Mouse (Mus musculus): ENCODE results near the gene Yars. TPM values are rescaled to one million over a fixed set of nuclear protein-coding genes. Genes with fewer than 3 reads are reported as not detected.
"Not testable (repeated sequence)": the region's sequence is repeated elsewhere in the genome, so short reads cannot be mapped to it uniquely, and the experiment has no call there.

Yars gene
- total RNA-seq, 2 experiments from 2014 or later: 113 to 121 TPM

DNA sequence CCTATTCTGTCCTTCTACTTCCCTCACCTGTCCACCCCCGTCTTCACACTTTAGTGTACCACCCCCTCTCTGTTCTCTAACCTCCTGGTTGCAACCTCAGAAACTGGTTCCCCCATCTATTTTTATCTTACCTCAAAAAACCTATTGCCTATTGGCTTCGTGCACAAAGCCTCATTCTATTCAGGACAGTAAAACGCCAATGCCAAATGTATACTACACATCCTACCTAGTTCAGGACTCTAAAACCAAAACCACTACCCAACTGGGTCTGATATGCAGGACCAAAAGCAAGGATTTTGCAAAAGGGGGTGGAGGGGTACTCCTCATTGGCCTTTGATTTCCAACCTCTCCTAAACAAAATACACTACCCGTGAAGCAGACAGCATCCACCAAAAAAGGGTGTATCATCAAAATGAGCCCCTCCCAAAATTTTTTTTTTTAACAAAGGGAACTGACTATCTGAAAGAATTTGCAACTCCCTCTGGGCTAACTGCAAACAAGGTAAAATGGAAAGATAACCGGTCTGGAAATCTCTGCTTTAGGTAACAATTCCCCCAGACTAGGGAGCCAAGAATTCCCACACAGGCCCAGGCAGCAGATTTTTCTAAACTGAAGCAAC, 1.4 kb upstream of the Yars start:
- intact Hi-C loops (cut with DNase I): no loop called here
- DNase-seq: no peak

DNA sequence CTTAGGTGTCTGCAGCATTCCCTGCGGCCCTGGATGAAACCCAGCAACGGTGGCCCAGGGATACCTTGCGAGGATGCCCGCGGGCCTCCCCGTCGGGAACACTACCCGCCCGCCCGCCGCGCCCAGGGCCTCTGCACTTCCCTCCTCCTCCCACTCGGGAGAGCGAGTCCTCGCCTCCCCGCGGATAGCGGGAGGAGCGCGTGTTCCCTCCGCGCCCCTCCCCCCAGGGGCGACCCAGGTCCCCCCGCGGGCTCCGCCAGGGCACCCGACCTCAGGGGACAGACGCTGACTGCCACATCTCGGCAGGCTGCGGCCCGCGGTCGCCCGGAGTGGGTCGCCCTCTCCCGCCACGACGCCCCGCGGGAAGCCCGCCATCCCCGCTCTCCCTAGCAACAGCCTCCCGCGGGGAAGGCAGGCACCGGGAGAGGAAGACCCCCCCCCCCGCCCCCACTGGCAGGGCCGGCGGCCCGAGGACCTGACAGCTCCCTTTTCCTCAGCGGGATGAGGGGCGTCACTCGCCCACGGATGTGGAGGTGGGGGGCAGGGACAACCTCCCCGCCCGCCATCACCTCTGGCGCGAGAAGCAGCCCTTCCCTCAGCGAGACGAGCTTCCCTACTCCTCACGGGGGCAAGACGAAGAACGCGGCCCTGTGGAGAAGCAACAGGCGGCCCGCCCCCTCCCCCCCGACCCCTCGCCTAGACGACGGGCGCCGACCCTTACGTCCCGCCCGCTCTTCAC, 588 bp upstream of the Yars start:
- intact Hi-C loops (cut with DNase I): no loop called here
- no peak for DNase-seq

DNA sequence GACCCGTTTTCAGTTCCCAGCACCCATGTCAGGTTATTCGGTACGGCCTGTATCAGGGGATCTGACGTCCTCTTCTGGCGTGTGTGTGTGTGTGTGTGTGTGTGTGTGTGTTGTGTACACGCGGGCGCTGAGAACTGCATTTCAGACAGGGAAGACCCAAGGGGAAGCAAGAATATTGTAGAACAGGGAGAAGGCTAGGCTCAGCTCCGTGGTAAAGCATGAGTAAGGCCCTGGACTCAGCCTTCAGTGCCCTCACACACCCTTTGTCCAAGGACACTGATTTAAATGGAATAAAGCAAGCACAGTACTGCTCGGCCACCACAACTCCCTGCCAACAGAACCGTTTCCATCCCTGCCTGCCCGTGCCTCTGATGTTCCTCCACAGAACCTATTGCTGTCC, 978 bp downstream of the Yars start:
- intact Hi-C loops (cut with DNase I): no loop called here

DNA sequence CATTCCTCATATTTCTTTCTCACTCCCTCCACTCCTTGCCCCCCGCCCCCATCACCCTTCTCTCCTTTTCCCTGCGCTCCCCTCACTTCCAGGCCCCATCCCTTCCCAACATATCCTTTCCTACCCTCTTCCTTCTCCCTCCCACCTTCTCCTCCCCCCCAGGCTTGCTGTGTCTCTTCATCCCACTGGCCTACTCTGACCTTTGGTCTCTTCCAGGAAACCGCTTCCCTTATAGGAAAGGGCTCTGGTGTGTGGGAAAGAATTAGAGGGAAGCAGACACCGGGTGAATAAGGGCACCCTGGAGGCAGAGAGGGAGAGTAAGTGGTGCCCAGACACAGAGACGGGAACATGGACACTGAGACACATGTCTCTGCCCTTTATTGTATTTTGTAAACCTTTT, 2.1 kb downstream of the Yars start:
- DNase-seq: no peak
- intact Hi-C loops (cut with DNase I): no loop called here

More for the DNA sequence above, 978 bp downstream of the Yars start:
- no peak for DNase-seq

DNA sequence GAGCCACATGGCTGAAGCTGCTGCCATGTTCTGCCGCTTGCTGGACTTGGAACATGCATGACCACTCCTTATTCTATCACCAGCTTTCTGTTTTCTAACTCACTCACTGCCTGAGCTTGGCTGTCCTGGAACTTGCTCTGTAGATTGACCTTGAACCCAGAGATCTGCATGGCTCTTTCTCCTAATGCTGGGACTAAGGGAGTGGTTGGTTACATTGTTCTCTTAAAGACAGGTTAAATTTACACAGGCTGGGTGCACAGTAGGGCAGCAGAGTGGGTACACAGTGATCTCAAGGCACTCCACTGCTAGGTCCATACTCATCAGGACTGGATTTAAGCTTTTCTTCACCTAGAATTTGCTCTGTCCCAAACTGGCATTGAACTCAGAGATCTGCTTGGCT, 4.7 kb downstream of the Yars start:
- intact Hi-C loops (cut with DNase I): no loop called here
- no peak for DNase-seq

DNA sequence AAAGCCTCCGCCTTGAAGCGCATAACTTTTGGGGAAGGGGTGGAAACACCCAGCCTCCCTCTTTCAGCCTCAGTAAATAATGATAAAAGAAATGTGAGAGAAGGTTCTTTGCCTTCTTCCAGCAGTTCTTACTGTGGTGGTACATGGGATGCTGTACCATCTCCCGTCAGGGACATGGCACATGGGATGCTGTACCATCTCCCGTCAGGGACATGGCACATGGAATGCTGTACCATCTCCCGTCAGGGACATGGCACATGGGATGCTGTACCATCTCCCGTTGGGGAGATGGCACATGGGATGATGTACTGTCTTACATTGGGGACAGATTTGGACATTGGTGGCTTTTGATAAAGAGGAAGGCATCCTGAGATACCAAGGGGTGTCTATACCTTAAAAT, 8.0 kb downstream of the Yars start:
- intact Hi-C loops (cut with DNase I): no loop called here
- no peak for DNase-seq

DNA sequence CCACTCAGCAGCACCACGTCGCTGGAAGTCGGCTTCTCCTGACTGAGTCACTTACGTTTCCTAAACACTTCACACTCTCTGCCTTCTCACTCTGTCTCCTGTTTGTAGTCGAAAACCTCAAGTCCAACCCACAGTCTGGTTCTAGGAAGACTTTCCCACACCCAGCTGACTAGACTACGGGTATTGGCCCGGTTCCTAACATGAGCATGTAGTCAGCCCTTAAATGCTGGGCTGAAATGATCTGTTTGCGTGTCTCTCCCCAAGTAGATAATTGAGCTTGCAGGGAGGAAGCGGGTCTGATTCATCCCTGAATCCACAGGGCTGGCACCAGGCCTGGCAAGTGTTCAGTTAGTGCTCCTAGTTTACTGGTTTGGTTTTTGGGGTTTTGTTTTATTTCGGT, 15.1 kb downstream of the Yars start:
- no peak for DNase-seq
- intact Hi-C loops (cut with DNase I): loop anchor here (5.0 kb wide), 1 partner anchor 253 kb away; no protein-coding TSS in a partner anchor

DNA sequence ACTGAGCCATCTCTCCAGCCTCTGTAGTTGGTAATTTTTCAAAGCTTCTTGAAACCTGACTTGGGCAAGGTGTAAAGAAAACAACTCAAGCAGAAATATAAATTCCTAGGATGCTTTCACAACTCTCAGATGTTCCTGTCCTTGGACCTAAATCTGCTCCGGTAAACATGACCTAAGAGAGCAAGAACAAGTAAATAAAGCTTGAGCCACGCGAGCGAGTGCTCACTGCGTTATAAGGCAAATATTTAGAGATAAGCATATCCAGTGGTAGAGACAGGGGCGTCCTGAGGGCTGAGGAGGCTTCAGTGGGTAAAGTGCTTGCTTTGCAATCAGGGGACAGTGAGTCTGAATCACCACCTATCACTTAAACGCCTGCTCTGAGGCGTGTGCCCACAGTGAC, 17.2 kb downstream of the Yars start:
- intact Hi-C loops (cut with DNase I): no loop called here
- no peak for DNase-seq

DNA sequence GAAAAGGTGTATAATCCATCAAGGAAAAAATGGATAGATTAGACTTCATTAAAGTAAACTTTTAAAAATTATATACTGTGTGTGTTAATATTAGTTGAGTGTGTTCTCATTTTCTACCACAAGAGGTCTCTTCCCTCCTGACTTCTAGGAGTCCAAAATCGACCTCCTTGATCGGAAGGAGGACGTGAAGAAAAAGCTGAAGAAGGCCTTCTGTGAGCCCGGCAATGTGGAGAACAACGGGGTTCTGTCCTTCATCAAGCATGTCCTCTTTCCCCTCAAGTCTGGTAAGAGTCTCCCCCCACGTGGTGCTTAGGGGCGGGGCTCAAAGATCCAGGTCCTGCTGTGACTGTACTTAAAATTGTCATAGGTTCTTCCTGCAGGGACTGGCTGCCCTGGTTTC, 19.9 kb downstream of the Yars start:
- intact Hi-C loops (cut with DNase I): no loop called here

DNA sequence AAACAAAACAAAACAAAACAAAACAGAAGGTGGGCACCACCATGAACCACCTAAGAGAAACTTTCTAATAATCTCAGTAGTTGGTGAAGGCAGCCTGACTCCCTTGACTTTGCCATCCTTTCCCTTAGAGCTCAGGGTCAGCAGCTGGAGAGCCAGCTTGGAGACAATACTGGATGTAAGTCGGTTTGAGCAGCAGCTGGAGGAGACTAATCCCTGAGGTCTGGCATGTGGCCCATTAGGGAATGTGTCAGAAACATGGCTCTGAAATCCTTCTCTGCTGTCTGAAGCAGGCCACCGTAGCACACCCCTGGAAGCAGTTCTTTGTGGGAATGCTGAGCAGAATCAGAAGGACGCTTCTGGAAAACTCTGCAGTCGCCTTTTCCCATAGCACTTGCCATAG, 21.9 kb downstream of the Yars start:
- no peak for DNase-seq
- intact Hi-C loops (cut with DNase I): loop anchor here (5.0 kb wide), 1 partner anchor 61 kb away; no protein-coding TSS in a partner anchor

More for the DNA sequence above, 19.9 kb downstream of the Yars start:
- DNase-seq: no peak

DNA sequence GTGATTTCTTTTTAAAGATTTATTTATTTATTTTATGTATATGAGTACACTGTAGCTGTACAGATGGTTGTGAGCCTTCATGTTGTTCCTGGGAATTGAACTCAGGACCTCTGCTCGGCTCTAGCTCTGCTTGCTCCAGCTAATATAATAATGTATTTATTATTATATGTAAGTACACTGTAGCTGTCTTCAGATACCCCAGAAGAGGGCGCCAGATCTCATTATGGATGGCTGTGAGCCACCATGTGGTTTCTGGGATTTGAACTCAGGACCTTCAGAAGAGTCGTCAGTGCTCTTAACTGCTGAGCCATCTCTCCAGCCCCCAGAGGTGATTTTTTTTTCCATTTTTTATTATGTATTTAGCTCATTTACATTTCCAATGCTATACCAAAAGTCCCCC, 22.9 kb downstream of the Yars start:
- intact Hi-C loops (cut with DNase I): loop anchor here (5.0 kb wide), 1 partner anchor 60 kb away; no protein-coding TSS in a partner anchor
- not testable (repeated sequence) for DNase-seq

DNA sequence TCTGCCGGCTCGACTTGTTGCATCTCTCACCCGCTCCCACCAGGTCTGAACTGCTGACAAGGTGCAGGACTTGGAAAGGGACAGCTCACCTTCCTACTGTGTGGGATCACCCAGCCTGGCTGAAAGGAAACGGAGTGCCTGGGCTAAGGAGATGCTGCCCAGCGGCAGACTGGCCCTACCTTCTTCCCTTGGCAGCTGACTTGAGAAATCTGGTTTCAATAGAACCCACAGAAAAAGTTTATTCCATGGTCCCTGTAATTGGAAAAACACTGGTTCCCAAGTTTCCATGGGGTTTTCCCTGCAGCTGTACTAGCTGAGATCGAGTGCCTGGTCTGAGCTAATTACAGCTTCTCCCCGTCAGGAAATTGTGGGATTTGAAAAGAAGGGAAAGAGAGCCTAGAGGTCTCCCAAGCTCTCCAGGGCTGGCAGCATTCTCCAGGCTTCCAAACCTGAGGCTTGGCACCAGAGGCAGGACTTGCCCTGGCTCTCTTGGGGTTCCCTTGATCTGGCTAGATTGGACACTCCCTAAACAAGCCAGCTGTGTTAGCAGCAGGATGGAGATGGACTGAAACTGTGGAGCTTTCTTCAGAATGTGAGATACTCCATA, 29.1 kb downstream of the Yars start:
- intact Hi-C loops (cut with DNase I): no loop called here
- no peak for DNase-seq

DNA sequence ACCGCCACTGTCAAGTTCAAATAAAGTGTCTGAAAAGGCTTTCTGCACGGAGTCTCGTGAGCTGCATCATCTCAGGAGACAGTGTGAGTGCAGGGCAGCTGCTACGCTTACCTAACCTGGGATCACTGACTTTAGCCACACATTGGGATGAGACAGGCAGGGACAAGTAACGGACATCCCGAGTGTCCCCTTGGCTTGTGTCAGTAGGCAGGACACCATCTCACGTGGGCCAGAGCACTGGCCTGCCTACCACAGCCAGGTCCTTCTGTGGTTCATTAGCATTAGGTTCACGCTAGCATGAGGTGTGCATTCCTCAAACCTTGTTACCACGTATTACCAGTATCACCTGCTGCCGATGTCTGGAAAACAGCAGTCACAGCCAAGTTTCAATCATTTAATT, 29.6 kb downstream of the Yars start:
- intact Hi-C loops (cut with DNase I): no loop called here
- no peak for DNase-seq

DNA sequence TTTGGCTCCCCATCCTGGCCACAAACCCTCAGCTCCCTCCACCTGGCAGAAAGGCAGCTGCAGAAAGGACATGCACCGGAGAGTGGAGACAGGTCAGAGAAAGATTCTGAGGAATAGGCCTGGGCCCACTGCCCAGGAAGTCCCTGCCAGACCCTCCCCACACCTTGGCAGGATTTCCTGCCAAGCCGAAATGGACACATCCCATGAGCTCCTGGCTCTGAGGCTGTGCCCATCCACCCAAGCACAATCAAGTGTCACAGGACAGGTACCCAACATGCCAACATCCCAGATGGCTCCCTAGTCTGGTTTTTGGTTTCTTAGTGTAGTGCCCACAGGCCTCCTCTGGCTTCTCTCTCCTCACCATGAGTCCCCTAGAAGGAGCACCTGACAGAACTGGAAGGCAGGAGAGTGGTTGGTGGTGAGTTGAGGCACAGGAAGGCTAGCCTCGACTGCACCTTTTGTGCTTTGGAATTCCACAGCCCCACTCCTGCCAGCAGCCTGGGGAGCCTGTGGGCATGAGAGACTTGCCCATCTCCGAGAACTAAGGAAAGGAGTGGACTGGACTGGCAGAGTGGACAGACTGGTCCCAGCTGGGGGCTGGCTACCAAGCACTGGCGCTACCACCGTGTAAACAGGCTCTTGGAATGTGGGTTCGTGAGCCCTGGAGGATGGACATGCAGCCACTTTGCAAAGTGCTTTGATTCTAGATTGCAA, 31.0 kb downstream of the Yars start:
- DNase-seq: peak; percentile 60
- intact Hi-C loops (cut with DNase I): no loop called here

DNA sequence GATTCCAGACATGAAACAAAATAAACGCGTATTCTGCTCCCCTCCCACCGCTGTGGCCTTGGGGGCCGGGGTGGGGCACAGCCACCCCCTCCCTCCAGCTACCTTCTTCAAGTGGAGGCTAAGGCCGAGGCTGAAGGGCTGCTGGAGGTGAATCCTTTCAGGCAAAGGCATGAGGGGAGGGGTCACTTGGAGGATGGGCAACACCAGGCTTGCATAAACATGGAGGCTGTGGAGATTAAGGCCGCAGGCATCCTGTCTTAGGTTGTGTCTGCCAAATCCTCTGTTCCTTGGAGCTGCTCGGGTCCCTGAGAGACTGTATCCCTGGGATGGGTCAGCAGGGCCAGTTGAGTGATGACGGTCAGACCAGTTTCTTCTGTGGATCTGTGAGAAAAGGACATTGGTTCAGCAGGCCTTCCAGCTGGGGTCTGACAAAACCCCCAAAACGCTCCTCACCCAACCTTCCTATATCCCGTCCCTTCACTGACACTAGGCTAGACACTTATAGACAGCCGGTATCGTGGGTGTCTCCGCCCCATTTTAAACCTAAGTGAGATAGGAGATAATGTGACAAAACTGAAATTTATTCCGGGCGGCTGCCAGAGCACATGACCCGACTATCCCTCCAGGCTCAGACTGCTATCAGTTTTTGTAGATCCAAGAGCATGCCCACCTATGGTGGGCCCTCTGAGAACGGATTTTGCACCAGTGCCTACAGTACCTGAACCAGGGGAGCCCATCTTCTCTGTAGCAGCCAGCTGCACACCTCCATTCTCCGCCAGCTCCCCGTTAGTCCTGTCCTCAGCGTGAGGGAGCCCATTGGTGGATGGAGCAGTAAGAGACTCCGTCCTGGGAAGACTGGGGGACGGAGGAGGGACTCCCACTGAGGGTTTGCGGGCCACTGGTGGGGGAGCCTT, 31.8 kb downstream of the Yars start:
- DNase-seq: no peak
- intact Hi-C loops (cut with DNase I): no loop called here

DNA sequence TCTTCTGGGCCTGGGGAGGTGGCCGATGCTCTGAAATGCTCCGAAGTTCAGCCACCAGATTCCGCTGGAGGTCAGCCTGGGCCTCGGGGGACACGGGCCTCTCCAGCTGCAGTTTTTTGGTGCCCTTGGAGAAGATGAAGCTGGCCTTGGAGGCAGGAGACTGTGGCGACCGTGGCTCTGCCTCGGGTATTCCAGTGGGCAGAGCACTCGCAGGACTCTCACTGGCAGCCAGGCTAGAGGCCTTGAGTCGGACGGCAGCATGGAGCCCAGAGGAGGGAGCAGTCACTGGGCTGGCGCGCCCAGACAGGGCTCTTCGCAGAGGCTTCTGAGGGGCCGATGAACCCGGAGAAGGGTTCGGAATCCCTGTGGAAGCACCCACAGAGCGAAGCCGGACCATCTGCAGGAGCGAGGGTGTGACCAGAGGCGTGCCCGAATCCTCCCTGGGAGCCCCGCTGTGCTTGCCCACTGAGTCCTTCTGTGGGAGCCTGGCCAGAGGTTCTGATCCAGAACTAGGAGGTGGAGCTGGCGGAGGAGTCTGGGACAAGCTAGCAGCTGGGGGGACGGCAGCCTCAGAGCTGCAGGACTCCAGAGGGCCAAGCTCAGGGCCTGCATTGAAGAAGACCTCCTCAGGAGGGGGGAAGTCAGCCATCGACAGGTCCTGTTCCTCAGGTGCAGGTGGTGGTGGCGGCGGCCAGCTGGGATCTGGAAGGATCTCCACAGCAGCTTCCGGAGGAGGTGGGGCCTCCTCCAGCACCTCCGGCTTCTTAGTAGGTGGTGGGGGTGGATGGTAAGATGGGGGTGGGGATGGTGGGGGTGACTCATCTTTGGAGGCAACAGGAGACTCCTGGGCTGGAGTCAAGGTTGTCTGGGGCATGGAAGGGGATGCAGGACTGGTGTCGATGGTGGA, 32.7 kb downstream of the Yars start:
- intact Hi-C loops (cut with DNase I): no loop called here
- no peak for DNase-seq

DNA sequence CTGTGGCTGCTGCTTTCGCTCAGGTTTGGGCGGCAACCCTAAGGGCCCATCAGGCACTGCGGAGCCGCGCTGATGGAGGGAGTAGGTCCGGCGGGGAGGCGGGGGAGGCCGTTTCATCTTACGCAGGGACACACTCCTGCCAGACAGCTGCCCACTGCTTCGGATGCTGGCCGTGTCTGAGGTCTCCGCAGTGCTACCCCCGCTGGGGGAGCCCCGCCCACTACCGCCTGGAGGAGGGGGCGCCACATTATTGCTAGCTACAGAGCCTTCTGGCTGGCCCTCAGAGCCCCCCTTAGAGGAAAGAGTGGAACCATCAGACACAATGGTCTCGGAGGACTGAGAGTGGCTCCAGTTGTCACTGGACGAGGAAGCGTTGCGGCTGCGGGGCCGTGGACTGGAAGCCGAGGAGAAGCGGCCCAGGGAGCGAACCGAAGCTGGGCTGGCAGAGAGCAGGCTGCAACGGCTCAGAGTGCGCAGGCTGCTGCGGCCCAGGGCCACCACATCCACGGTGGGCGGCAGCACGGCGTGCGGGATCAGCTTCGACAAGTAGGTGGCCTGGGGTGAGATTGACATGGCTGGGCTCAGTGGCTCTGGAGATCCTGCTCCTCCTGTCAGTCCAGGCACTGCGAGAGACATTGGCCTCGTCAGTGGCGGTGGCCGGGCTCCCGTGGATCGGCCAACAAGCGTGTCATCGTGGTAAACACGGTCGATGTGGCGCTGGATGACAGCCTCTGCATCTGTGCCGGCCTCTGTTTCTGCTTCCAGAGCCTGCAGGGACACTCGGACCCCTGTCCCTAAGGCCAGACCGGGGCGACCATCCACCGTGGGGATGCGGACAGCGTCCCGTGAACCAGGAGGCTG, 34.1 kb downstream of the Yars start:
- DNase-seq: peak; percentile 67
- intact Hi-C loops (cut with DNase I): no loop called here

DNA sequence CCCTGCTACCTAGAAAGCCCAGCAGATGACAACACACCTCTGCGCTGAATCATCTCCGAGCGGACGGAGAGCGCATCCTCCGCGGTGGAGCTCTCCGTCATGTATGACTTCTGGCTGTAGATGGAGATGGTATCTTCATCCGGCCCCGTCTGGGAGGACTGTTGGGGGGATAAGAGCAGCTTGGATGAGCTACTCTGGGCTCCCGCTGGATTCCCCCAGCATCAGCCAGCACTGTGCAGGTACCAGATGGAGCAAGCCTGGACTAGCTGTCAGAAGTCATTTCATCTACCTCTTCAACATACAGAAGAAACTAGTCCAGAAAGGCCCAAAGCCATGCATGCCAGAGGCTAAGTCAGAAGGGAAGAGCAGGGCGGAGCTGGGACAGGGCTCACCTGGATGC, 35.8 kb downstream of the Yars start:
- intact Hi-C loops (cut with DNase I): no loop called here

More for the DNA sequence above, 35.8 kb downstream of the Yars start:
- DNase-seq: no peak

Data from left cerebral cortex, postnatal 4 days (tissue).